Mouse (Mus musculus) MEL (cell line): ENCODE results near the gene Mpp3. TPM values are rescaled to one million over a fixed set of nuclear protein-coding genes. Genes with fewer than 3 reads are reported as not detected.
A peak's percentile ranks its signal among the peaks of the same experiment; 100 is the strongest.

Experiments
- DNase-seq: peaks from one replicate; pipeline ENCODE4 v3.0.0; 2011; ENCODE audit warnings: low read depth, low spot score
- H3K27ac ChIP-seq: 2 replicates; pipeline ENCODE4 v1.5.1; 2012; ENCODE audit warnings: low read depth, mild to moderate bottlenecking, control low read depth, low read length, moderate library complexity; ENCODE audit not compliant: control insufficient read depth
- H3K27me3 ChIP-seq, 2 experiments: fragments of 150-350 bp in 1 of 2; sonication (generic) in 1 of 2; 2 replicates each; pipeline ENCODE4 v1.6.1; 2012; ENCODE audit warnings: low read length in 2 of 2, mild to moderate bottlenecking in 2 of 2, improper control_type of control experiment in 1 of 2, moderate library complexity in 1 of 2; ENCODE audit not compliant: insufficient read depth in 2 of 2, control insufficient read depth in 1 of 2
- H3K36me3 ChIP-seq, 2 experiments: 2 replicates each; pipeline ENCODE4 v1.6.1; 2012 to 2014; ENCODE audit warnings: low read length in 2 of 2, improper control_type of control experiment in 1 of 2, inconsistent platforms in 1 of 2, mild to moderate bottlenecking in 1 of 2; ENCODE audit not compliant: insufficient read depth in 2 of 2, control insufficient read depth in 1 of 2
- H3K4me1 ChIP-seq, 2 experiments: fragments of 150-350 bp in 1 of 2; sonication (generic) in 1 of 2; 2 replicates each; pipeline ENCODE4 v1.6.1; 2012; ENCODE audit warnings: low read length in 2 of 2, improper control_type of control experiment in 1 of 2, mild to moderate bottlenecking in 1 of 2; ENCODE audit not compliant: insufficient read depth in 2 of 2, control insufficient read depth in 1 of 2
- H3K4me3 ChIP-seq, 2 experiments: fragments of 150-350 bp in 1 of 2; sonication (generic) in 1 of 2; 2 replicates each; pipeline ENCODE4 v1.5.1; 2012; ENCODE audit warnings: low read depth in 2 of 2, low read length in 2 of 2, mild to moderate bottlenecking in 2 of 2, moderate library complexity in 2 of 2, control low read depth in 1 of 2, improper control_type of control experiment in 1 of 2; ENCODE audit not compliant: control insufficient read depth in 1 of 2, insufficient read depth in 1 of 2
- H3K79me2 ChIP-seq: 2 replicates; pipeline ENCODE4 v1.6.1; 2012; ENCODE audit warnings: mild to moderate bottlenecking, low read length, moderate library complexity; ENCODE audit not compliant: control insufficient read depth, poor library complexity, insufficient read depth
- H3K9ac ChIP-seq: 2 replicates; pipeline ENCODE4 v1.6.1; 2012; ENCODE audit warnings: low read depth, mild to moderate bottlenecking, control low read depth, low read length, moderate library complexity; ENCODE audit not compliant: control insufficient read depth, poor library complexity, severe bottlenecking
- H3K9me3 ChIP-seq: fragments of 150-350 bp; sonication (generic); replicated peaks from 2 replicates; pipeline ENCODE4 v1.6.1; 2012; ENCODE audit warnings: mild to moderate bottlenecking, low read length, improper control_type of control experiment, moderate library complexity; ENCODE audit not compliant: insufficient read depth
- BHLHE40 ChIP-seq: IDR thresholded peaks from 2 replicates; pipeline ENCODE4 v1.6.1; 2012; ENCODE audit warnings: low read depth, mild to moderate bottlenecking, inconsistent platforms, low read length, improper control_type of control experiment, borderline replicate concordance
- CHD2 ChIP-seq: IDR thresholded peaks from 2 replicates; pipeline ENCODE4 v1.6.1; 2011; ENCODE audit warnings: low read length, improper control_type of control experiment
- EP300 ChIP-seq, 2 experiments: IDR thresholded peaks; 2 replicates each; pipeline ENCODE4 v1.6.1; 2011; ENCODE audit warnings: improper control_type of control experiment in 2 of 2, low read length in 2 of 2, low read depth in 1 of 2, mild to moderate bottlenecking in 1 of 2
- ETS1 ChIP-seq: IDR thresholded peaks from 2 replicates; pipeline ENCODE4 v1.6.1; 2012; ENCODE audit warnings: low read depth, mild to moderate bottlenecking, inconsistent platforms, low read length, improper control_type of control experiment, moderate library complexity
- GATA1 ChIP-seq: IDR thresholded peaks from 2 replicates; pipeline ENCODE4 v1.6.1; 2011; ENCODE audit warnings: low read depth, low read length, improper control_type of control experiment
- MAX ChIP-seq: IDR thresholded peaks from 2 replicates; pipeline ENCODE4 v1.6.1; 2011; ENCODE audit warnings: low read length, improper control_type of control experiment
- MAZ ChIP-seq: IDR thresholded peaks from 2 replicates; pipeline ENCODE4 v1.6.1; 2012; ENCODE audit warnings: low read depth, mild to moderate bottlenecking, inconsistent platforms, low read length, improper control_type of control experiment
- MXI1 ChIP-seq: IDR thresholded peaks from 2 replicates; pipeline ENCODE4 v1.6.1; 2011; ENCODE audit warnings: mild to moderate bottlenecking, low read depth, low read length, improper control_type of control experiment
- MYC ChIP-seq: IDR thresholded peaks from 2 replicates; pipeline ENCODE4 v1.6.1; 2011; ENCODE audit warnings: low read depth, mild to moderate bottlenecking, low read length, improper control_type of control experiment, moderate library complexity
- POLR2AphosphoS2 ChIP-seq: IDR thresholded peaks from 2 replicates; pipeline ENCODE4 v1.6.1; 2011; ENCODE audit warnings: low read length, improper control_type of control experiment
- RCOR1 ChIP-seq: IDR thresholded peaks from 2 replicates; pipeline ENCODE4 v1.6.1; 2012; ENCODE audit warnings: low read depth, mild to moderate bottlenecking, inconsistent platforms, low read length, improper control_type of control experiment
- TAL1 ChIP-seq: IDR thresholded peaks from 2 replicates; pipeline ENCODE4 v1.6.1; 2012; ENCODE audit warnings: mild to moderate bottlenecking, inconsistent platforms, low read length, moderate library complexity, mixed read lengths
- TCF12 ChIP-seq: IDR thresholded peaks from 2 replicates; pipeline ENCODE4 v1.6.1; 2014; ENCODE audit warnings: low read depth, mild to moderate bottlenecking, inconsistent platforms, low read length, improper control_type of control experiment, moderate library complexity
- UBTF ChIP-seq: IDR thresholded peaks from 2 replicates; pipeline ENCODE4 v1.6.1; 2012; ENCODE audit warnings: low read depth, mild to moderate bottlenecking, inconsistent platforms, low read length, improper control_type of control experiment, moderate library complexity, borderline replicate concordance; ENCODE audit not compliant: insufficient read depth
- ZC3H11A ChIP-seq: IDR thresholded peaks from 2 replicates; pipeline ENCODE4 v1.6.1; 2012; ENCODE audit warnings: low read depth, mild to moderate bottlenecking, inconsistent platforms, low read length, improper control_type of control experiment
- ZMIZ1 ChIP-seq: IDR thresholded peaks from 2 replicates; pipeline ENCODE4 v1.6.1; 2012; ENCODE audit warnings: low read depth, mild to moderate bottlenecking, inconsistent platforms, low read length, improper control_type of control experiment, moderate library complexity
- polyA plus RNA-seq, 2 experiments: library from polyadenylated mRNA; stranded (reverse) in 1 of 2; unstranded in 1 of 2; fragments of >175 nt in 1 of 2; fragments of >200 nt in 1 of 2; gene quantifications; 2 replicates each; pipeline versions ENCODE4 v1.2.1 to v1.2.4; 2012; ENCODE audit warnings: low replicate concordance in 2 of 2, low read depth in 1 of 2; ENCODE audit not compliant: insufficient read length in 2 of 2, insufficient read depth in 1 of 2, missing spikeins in 1 of 2
- total RNA-seq: library from RNA; depleted of rRNA; stranded (reverse); fragments of 300-350 nt; gene quantifications from 2 replicates; pipeline ENCODE4 v1.2.3, GENCODE M21; 2012

Mpp3 gene
- total and polyA plus RNA-seq, 3 experiments, result 5.5 to 7.1 TPM; not detected in 1

DNA sequence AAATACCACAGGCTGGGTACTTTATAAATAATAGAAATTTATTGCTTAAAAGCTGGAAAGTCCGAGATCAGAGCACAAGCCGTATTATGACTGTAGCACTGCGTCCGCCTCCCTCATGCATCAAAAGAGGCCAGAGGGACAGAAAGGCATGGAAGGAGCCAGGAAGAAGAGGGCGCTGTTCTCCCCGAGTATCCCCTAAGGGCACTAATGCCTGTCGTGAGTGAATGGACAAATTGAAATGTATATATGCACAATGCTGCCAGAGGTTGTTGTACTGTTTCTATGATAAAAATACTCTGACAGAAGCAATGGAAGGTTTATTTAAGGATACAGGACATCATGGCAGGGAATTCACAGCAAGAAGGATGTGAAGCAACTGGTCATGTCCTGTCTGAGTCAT is 1.7 kb upstream of the Mpp3 start:
- no peaks in the 10 kb centered on the region for H3K79me2 ChIP-seq
- no peaks in the 10 kb centered on the region for H3K9me3 ChIP-seq
- no peak for DNase-seq
- H3K9ac ChIP-seq, result no peak overlapping the region
- H3K36me3 ChIP-seq, result peaks cover 0 to 14% of the 10 kb centered on the region in 2 experiments; a peak in 2 of 4 replicates
- peaks cover 2 to 22% of the 10 kb centered on the region in 2 experiments; a peak in 3 of 4 replicates for H3K4me1 ChIP-seq
- H3K4me3 ChIP-seq, result no peak overlapping the region
- no peak overlapping the region for H3K27ac ChIP-seq
- TF ChIP-seq ZMIZ1, result no peak
- TF ChIP-seq, all 39 proteins: peak for 0
- 0 out of 4 replicates have a peak, but pooled peaks cover 0 to under 1% of the 10 kb centered on the region in 2 experiments for H3K27me3 ChIP-seq

DNA sequence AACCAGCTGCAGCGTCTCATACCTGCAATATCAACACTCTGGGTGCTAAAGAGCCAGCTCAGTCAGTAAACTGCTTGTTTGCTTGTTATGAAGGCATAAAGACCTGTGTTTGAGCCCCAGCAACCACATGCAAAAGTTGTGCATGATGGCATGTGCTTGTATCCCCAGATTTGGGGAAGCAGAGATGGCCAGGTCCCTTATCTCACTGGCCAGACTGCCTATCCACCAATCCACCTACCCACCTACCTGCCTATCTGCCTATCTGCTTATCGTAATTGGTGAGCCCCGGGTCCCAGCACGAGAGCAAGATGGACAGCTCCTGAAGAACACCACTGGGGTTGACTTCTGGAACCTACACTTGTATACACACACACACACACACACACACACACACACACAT is 1.0 kb upstream of the Mpp3 start:
- no peak for TF ChIP-seq UBTF
- peak; percentile 94 for TF ChIP-seq TCF12
- TF ChIP-seq RCOR1, result peak; percentile 72
- TF ChIP-seq MYC, result peak; percentile 89; the same call in 1 of the 2 replicates
- TF ChIP-seq GATA1, result peak; percentile 96
- no peak for TF ChIP-seq ZC3H11A
- TF ChIP-seq CHD2, result no peak
- no peak for TF ChIP-seq POLR2AphosphoS2
- TF ChIP-seq MAX, result peak; percentile 68; the same call in 1 of the 2 replicates
- TF ChIP-seq EP300 (IDR thresholded peaks at IDR 0.05; ENCODE audit: low read depth in 1 of 2, low read length in 2 of 2), result peak; percentile 87 to 89
- TF ChIP-seq TAL1, result peak; percentile 83
- peak; percentile 94 for TF ChIP-seq BHLHE40
- TF ChIP-seq MAZ, result no peak
- peak; percentile 69; the same call in 1 of the 2 replicates for TF ChIP-seq ETS1
- TF ChIP-seq MXI1, result peak; percentile 33; the same call in 1 of the 2 replicates
- H3K27me3 ChIP-seq, result no peaks in the 10 kb centered on the region

More for the DNA sequence above, 1.0 kb upstream of the Mpp3 start:
- Histone ChIP-seq H3K36me3 (peaks cover 0 to 14% of the 10 kb centered on the region in 2 experiments; a peak in 2 of 4 replicates), H3K9ac (no peak overlapping the region), H3K4me1 (peaks cover 2 to 22% of the 10 kb centered on the region in 2 experiments; a peak in 3 of 4 replicates), H3K27ac (no peak overlapping the region), H3K9me3 (no peaks in the 10 kb centered on the region), H3K4me3 (no peak overlapping the region), H3K79me2 (no peaks in the 10 kb centered on the region)
- peak; percentile 73 for DNase-seq
